Mouse (Mus musculus) embryonic facial prominence, embryonic 12.5 days (tissue): ENCODE data around the gene Chchd10. TPM values are rescaled to one million over a fixed set of nuclear protein-coding genes. Genes with fewer than 3 reads are reported as not detected.

Experiments used
- ATAC-seq: fragments of 200-750 bp; cut with Nextera tagmentation; 2 replicates; pipeline ENCODE4 v1.8.0; 2017; ENCODE audit not compliant: insufficient number of reproducible peaks, insufficient read depth, low FRiP score, low TSS enrichment
- H3K27ac ChIP-seq: fragments of 300-500 bp; sonication (generic); 2 replicates; pipeline ENCODE4 v1.5.1; 2016; ENCODE audit warnings: mild to moderate bottlenecking
- H3K27me3 ChIP-seq: fragments of 300-500 bp; sonication (generic); 2 replicates; pipeline ENCODE4 v1.6.1; 2016; ENCODE audit warnings: mild to moderate bottlenecking, moderate library complexity
- H3K36me3 ChIP-seq: fragments of 300-500 bp; sonication (generic); 2 replicates; pipeline ENCODE4 v1.6.1; 2016; ENCODE audit warnings: mild to moderate bottlenecking
- H3K4me1 ChIP-seq: fragments of 300-500 bp; sonication (generic); 2 replicates; pipeline ENCODE4 v1.6.1; 2016
- H3K4me2 ChIP-seq: fragments of 300-500 bp; sonication (generic); replicated peaks from 2 replicates; pipeline ENCODE4 v1.6.1; 2016; ENCODE audit warnings: mild to moderate bottlenecking, moderate library complexity
- H3K4me3 ChIP-seq: fragments of 300-500 bp; sonication (generic); 2 replicates; pipeline ENCODE4 v1.5.1; 2016; ENCODE audit warnings: mild to moderate bottlenecking
- H3K9ac ChIP-seq: fragments of 300-500 bp; sonication (generic); 2 replicates; pipeline ENCODE4 v1.6.1; 2016; ENCODE audit warnings: mild to moderate bottlenecking, moderate library complexity
- H3K9me3 ChIP-seq: fragments of 300-500 bp; sonication (generic); 2 replicates; pipeline ENCODE4 v1.6.1; 2016; ENCODE audit warnings: mild to moderate bottlenecking, moderate library complexity
- WGBS: fragments of 180-500 bp; shearing (Covaris S2); methylation state at CpG from one replicate; pipeline ENCODE4 v1.1.7; 2016; 5-methylcytosine and 5-hydroxymethylcytosine counted together
- polyA plus RNA-seq: library from polyadenylated mRNA; unstranded; fragments of >200 nt; fragmentation: Nextera tagmentation; extraction: Ambion mirVana; gene quantifications from 2 replicates; pipeline ENCODE4 v1.2.1, GENCODE M21; 2016

Chchd10 gene
- polyA plus RNA-seq, 1 experiment from 2014 or later, result 11.8 TPM

- no peak for ATAC-seq
- Histone ChIP-seq H3K27ac (no peak overlapping the region), H3K4me1 (no peaks in the 10 kb centered on the region), H3K27me3 (no peaks in the 10 kb centered on the region), H3K9ac (no peak overlapping the region), H3K36me3 (no peaks in the 10 kb centered on the region), H3K4me3 (no peak overlapping the region), H3K9me3 (no peaks in the 10 kb centered on the region), H3K4me2 (no peak overlapping the region)
- 94% methylated on average over 10 of the region's 10 CpGs for WGBS
Measured at GRCm38 (mm10) chr10:75973846-75974245, 40.9 kb downstream of the Chchd10 start.

GRCm38 (mm10) chr10:75975216-75975615 lies 42.3 kb downstream of the Chchd10 start:
- Histone ChIP-seq H3K9ac (no peak overlapping the region), H3K4me3 (no peak overlapping the region), H3K27ac (no peak overlapping the region), H3K36me3 (no peaks in the 10 kb centered on the region), H3K9me3 (no peaks in the 10 kb centered on the region), H3K27me3 (no peaks in the 10 kb centered on the region), H3K4me1 (no peaks in the 10 kb centered on the region), H3K4me2 (no peak overlapping the region)
- ATAC-seq, result no peak
- 67% methylated on average over 5 of the region's 5 CpGs for WGBS

- no peaks in the 10 kb centered on the region for H3K4me1 ChIP-seq
- no peaks in the 10 kb centered on the region for H3K36me3 ChIP-seq
- ATAC-seq, result no peak
- no peaks in the 10 kb centered on the region for H3K27me3 ChIP-seq
- H3K4me2 ChIP-seq, result no peak overlapping the region
- H3K9ac ChIP-seq, result no peak overlapping the region
- H3K9me3 ChIP-seq, result no peaks in the 10 kb centered on the region
- 51% methylated on average over 10 of the region's 10 CpGs for WGBS
- no peak overlapping the region for H3K4me3 ChIP-seq
- no peak overlapping the region for H3K27ac ChIP-seq
Measured at GRCm38 (mm10) chr10:75978119-75978834, 45.3 kb downstream of the Chchd10 start.

- no peak overlapping the region for H3K4me3 ChIP-seq
- 88% methylated on average over 5 of the region's 5 CpGs for whole genome bisulfite sequencing
- no peak overlapping the region for H3K9ac ChIP-seq
- H3K27ac ChIP-seq, result no peak overlapping the region
- no peak for ATAC-seq
- H3K4me2 ChIP-seq, result no peak overlapping the region
- no peaks in the 10 kb centered on the region for H3K9me3 ChIP-seq
- no peaks in the 10 kb centered on the region for H3K4me1 ChIP-seq
- no peaks in the 10 kb centered on the region for H3K27me3 ChIP-seq
- no peaks in the 10 kb centered on the region for H3K36me3 ChIP-seq
Measured at GRCm38 (mm10) chr10:75978835-75979157, 45.9 kb downstream of the Chchd10 start.

GRCm38 (mm10) chr10:75979432-75979831 lies 46.5 kb downstream of the Chchd10 start:
- no peaks in the 10 kb centered on the region for H3K27me3 ChIP-seq
- WGBS, result 90% methylated on average over 3 of the region's 3 CpGs
- H3K36me3 ChIP-seq, result no peaks in the 10 kb centered on the region
- H3K9me3 ChIP-seq, result no peaks in the 10 kb centered on the region
- no peak overlapping the region for H3K4me2 ChIP-seq
- no peak overlapping the region for H3K4me3 ChIP-seq
- no peak overlapping the region for H3K9ac ChIP-seq
- no peaks in the 10 kb centered on the region for H3K4me1 ChIP-seq
- H3K27ac ChIP-seq, result no peak overlapping the region
- ATAC-seq, result no peak

Other genes starting within 250 kb of the Chchd10 start
- 34.7 and 36.0 TPM in 2 replicates for gene Cabin1, start 168.8 kb upstream of the Chchd10 start, polyA plus RNA-seq
- gene Ddt, start 159.7 kb upstream of the Chchd10 start, polyA plus RNA-seq, result 92.2 and 95.4 TPM in 2 replicates
- gene Gm20441, start 152.2 kb upstream of the Chchd10 start, polyA plus RNA-seq, result not detected in 2 replicates
- 9.7 and 10.4 TPM in 2 replicates for gene Gstt3, start 151.7 kb upstream of the Chchd10 start, polyA plus RNA-seq
- 11.0 TPM in 2 replicates for gene Gstt1, start 134.5 kb upstream of the Chchd10 start, polyA plus RNA-seq
- gene Gstt4, start 110.6 kb upstream of the Chchd10 start, polyA plus RNA-seq, result not detected in 2 replicates
- 9.6 and 12.0 TPM in 2 replicates for gene Gstt2, start 95.7 kb upstream of the Chchd10 start, polyA plus RNA-seq
- 1,615 and 1,742 TPM in 2 replicates for gene Mif, start 72.9 kb upstream of the Chchd10 start, polyA plus RNA-seq
- gene Derl3, start 39.7 kb upstream of the Chchd10 start, polyA plus RNA-seq, result 3.2 and 3.9 TPM in 2 replicates
- 269 TPM in 2 replicates for gene Smarcb1, start 11.5 kb upstream of the Chchd10 start, polyA plus RNA-seq
- 110 and 112 TPM in 2 replicates for gene Mmp11, start 3.4 kb downstream of the Chchd10 start, polyA plus RNA-seq
- 0.31 and 0.37 TPM in 2 replicates for gene Gm867, start 7.5 kb downstream of the Chchd10 start, polyA plus RNA-seq
- 0.56 and 0.79 TPM in 2 replicates for gene Vpreb3, start 9.9 kb downstream of the Chchd10 start, polyA plus RNA-seq
- gene Gm5134, start 21.4 kb downstream of the Chchd10 start, polyA plus RNA-seq, result not detected in 2 replicates
- 26.4 and 28.7 TPM in 2 replicates for gene Zfp280b, start 99.5 kb downstream of the Chchd10 start, polyA plus RNA-seq
- gene Slc5a4b, start 177.8 kb downstream of the Chchd10 start, polyA plus RNA-seq, result 0.05 TPM in 1 of 2 replicates, not detected in the other
- gene Slc5a4a, start 214.3 kb downstream of the Chchd10 start, polyA plus RNA-seq, result not detected in 2 replicates